Mouse (Mus musculus): Measurements from ENCODE around the gene Tmem26. TPM values are rescaled to one million over a fixed set of nuclear protein-coding genes. Genes with fewer than 3 reads are reported as not detected.

The Tmem26 gene
- polyA plus RNA-seq, 1 experiment from 2014 or later: 5.9 TPM

- 91% methylated on average over 4 of the region's 4 CpGs for WGBS
Measured at GRCm38 (mm10) chr10:68824519-68824918, 101.1 kb downstream of the Tmem26 start.

More at GRCm38 (mm10) chr10:68824519-68824918, 101.1 kb downstream of the Tmem26 start:
- Histone ChIP-seq H3K9me3 (no peaks in the 10 kb centered on the region), H3K27ac (no peak overlapping the region), H3K4me2 (no peak overlapping the region), H3K27me3 (no peaks in the 10 kb centered on the region), H3K4me3 (no peak overlapping the region), H3K9ac (no peak overlapping the region), H3K36me3 (no peaks in the 10 kb centered on the region), H3K4me1 (replicated peaks) (no peaks in the 10 kb centered on the region)
- no peak for ATAC-seq (ENCODE audit: low FRiP score)

Other genes with a start within 250 kb of the Tmem26 start
- 1.0 and 1.6 TPM in 2 replicates for gene Cabcoco1, start 181.8 kb upstream of the Tmem26 start, polyA plus RNA-seq (2015; fragmentation: Nextera tagmentation; extraction: Ambion mirVana)